Mouse (Mus musculus) hindbrain, embryonic 14.5 days (tissue): ENCODE results near the gene Guca1b. TPM values are rescaled to one million over a fixed set of nuclear protein-coding genes. Genes with fewer than 3 reads are reported as not detected.

Experiments used
- ATAC-seq: fragments of 200-750 bp; cut with Nextera tagmentation; 2 replicates; pipeline ENCODE4 v1.8.0; 2017; ENCODE audit warnings: moderate number of reproducible peaks, mild to moderate bottlenecking, moderate TSS enrichment, moderate library complexity; ENCODE audit not compliant: low FRiP score
- DNase-seq: peaks from one replicate; pipeline ENCODE4 v3.0.0-alpha.2; 2015; ENCODE audit warnings: low spot score
- H3K27ac ChIP-seq: fragments of 300-500 bp; sonication (generic); 2 replicates; pipeline ENCODE4 v1.5.1; 2014; ENCODE audit warnings: mild to moderate bottlenecking, moderate library complexity
- H3K27me3 ChIP-seq: fragments of 300-500 bp; sonication (generic); 2 replicates; pipeline ENCODE4 v1.6.1; 2014; ENCODE audit warnings: mild to moderate bottlenecking, low read length, mixed read lengths; ENCODE audit not compliant: control insufficient read depth, insufficient read depth
- H3K36me3 ChIP-seq: fragments of 300-500 bp; sonication (generic); replicated peaks from 2 replicates; pipeline ENCODE4 v1.6.1; 2014; ENCODE audit not compliant: control insufficient read depth, insufficient read depth
- H3K4me1 ChIP-seq: fragments of 300-500 bp; sonication (generic); replicated peaks from 2 replicates; pipeline ENCODE4 v1.6.1; 2014; ENCODE audit warnings: antibody characterized with exemption, low read length, mixed read lengths; ENCODE audit not compliant: control insufficient read depth, insufficient read depth
- H3K4me2 ChIP-seq: fragments of 300-500 bp; sonication (generic); replicated peaks from 2 replicates; pipeline ENCODE4 v1.6.1; 2014; ENCODE audit warnings: mild to moderate bottlenecking, moderate library complexity
- H3K4me3 ChIP-seq: fragments of 300-500 bp; sonication (generic); replicated peaks from 2 replicates; pipeline ENCODE4 v1.5.1; 2014; ENCODE audit warnings: mild to moderate bottlenecking, low read length
- H3K9ac ChIP-seq: fragments of 300-500 bp; sonication (generic); 2 replicates; pipeline ENCODE4 v1.6.1; 2014
- H3K9me3 ChIP-seq: fragments of 300-500 bp; sonication (generic); 2 replicates; pipeline ENCODE4 v1.6.1; 2016; ENCODE audit warnings: low read length; ENCODE audit not compliant: control insufficient read depth
- WGBS: fragments of 180-500 bp; shearing (Covaris S2); extraction: QIAGEN DNeasy Blood & Tissue Kit; methylation state at CpG from one replicate; pipeline ENCODE4 v1.1.7; 2014; 5-methylcytosine and 5-hydroxymethylcytosine counted together
- polyA plus RNA-seq: library from polyadenylated mRNA; unstranded; fragments of >200 nt; fragmentation: Nextera tagmentation; extraction: Ambion mirVana; gene quantifications from 2 replicates; pipeline ENCODE4 v1.2.1, GENCODE M21; 2014

Guca1b gene
- 0.25 and 0.46 TPM in 2 replicates for polyA plus RNA-seq

GRCm38 (mm10) chr17:47385145-47385544 lies at the start of gene Guca1b:
Gene Guca1b (plus strand): TSS chr17:47385393.
- no peak for DNase-seq
- Histone ChIP-seq H3K36me3 (peaks cover 2% of the 10 kb centered on the region; the same call in 1 of the 2 replicates), H3K4me2 (no peak within 1 kb of the TSS), H3K4me3 (no peak within 1 kb of the TSS), H3K4me1 (no peaks in the 10 kb centered on the region), H3K27ac (no peak within 1 kb of the TSS), H3K27me3 (no peaks in the 10 kb centered on the region), H3K9me3 (peaks cover 4% of the 10 kb centered on the region; the same call in 1 of the 2 replicates), H3K9ac (no peak within 1 kb of the TSS)
- WGBS: 39% methylated on average over 10 of the region's 10 CpGs
- ATAC-seq: no peak

DNA sequence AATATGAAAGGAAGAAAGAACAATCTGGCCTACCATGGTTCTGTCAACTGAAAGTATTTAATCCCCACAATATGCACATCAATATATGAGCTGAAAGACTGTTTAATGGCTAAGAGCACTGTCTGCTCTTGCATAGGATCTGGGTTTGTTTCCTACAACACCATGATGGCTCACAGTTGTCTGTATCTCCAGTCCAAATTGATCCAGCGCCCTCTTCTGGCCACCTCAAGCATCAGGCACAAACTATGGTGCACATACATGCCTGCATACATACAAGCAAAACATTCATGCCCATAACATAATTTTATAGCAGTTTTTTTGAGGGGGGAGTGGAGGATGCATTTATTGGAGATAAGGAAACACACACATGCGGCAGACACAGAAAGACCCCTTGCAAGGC lies 42.1 kb upstream of the Guca1b start:
- Histone ChIP-seq H3K27ac (no peak overlapping the region), H3K36me3 (peaks cover 94% of the 10 kb centered on the region), H3K27me3 (no peaks in the 10 kb centered on the region), H3K9ac (no peak overlapping the region), H3K4me3 (no peak overlapping the region), H3K9me3 (peaks cover 14% of the 10 kb centered on the region), H3K4me2 (no peak overlapping the region), H3K4me1 (no peaks in the 10 kb centered on the region)
- no peak for ATAC-seq
- 92% methylated on average over 2 of the region's 2 CpGs for WGBS
- no peak for DNase-seq

- H3K9ac ChIP-seq: no peak overlapping the region
- peaks cover 96% of the 10 kb centered on the region for H3K36me3 ChIP-seq
- H3K27me3 ChIP-seq: no peaks in the 10 kb centered on the region
- peaks cover 46% of the 10 kb centered on the region for H3K9me3 ChIP-seq
- H3K27ac ChIP-seq: no peak overlapping the region
- H3K4me1 ChIP-seq: no peaks in the 10 kb centered on the region
- no peak overlapping the region for H3K4me3 ChIP-seq
- DNase-seq (no peak), ATAC-seq (no peak)
- 88% methylated on average over 3 of the region's 3 CpGs for WGBS
- H3K4me2 ChIP-seq: no peak overlapping the region
Observed at GRCm38 (mm10) chr17:47349721-47350319, 35.4 kb upstream of the Guca1b start.

- no peak overlapping the region for H3K4me3 ChIP-seq
- no peak overlapping the region for H3K27ac ChIP-seq
- ATAC-seq (no peak), DNase-seq (no peak)
- no peak overlapping the region for H3K9ac ChIP-seq
- no peaks in the 10 kb centered on the region for H3K4me1 ChIP-seq
- H3K36me3 ChIP-seq: peaks cover 42% of the 10 kb centered on the region
- no peaks in the 10 kb centered on the region for H3K27me3 ChIP-seq
- H3K4me2 ChIP-seq: no peak overlapping the region
- H3K9me3 ChIP-seq: no peaks in the 10 kb centered on the region
- 37% methylated on average over 6 of the region's 6 CpGs for WGBS
Observed at GRCm38 (mm10) chr17:47359964-47360363, 25.2 kb upstream of the Guca1b start.

DNA sequence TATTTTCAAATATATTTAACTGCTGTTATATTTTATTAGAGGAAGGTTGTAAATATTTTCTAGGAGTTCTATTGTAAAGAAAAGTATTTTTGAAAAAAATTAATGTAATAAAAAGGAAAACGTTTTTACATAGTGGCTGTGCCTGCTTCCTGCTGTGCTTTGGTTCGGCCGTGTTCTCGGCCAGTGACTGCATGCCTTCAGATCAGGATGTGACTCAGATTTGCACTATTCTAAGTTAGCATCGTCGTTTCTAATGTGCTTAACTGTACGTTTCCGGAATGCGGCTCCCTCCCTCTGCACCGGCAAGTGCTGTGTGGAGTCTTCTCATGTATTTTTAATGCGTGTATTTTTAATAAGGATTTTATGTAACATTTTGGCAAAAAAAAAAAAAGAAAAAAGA lies 23.9 kb upstream of the Guca1b start:
- Histone ChIP-seq H3K9ac (no peak overlapping the region), H3K27ac (no peak overlapping the region), H3K9me3 (no peaks in the 10 kb centered on the region), H3K27me3 (no peaks in the 10 kb centered on the region), H3K4me1 (no peaks in the 10 kb centered on the region), H3K36me3 (peaks cover 28% of the 10 kb centered on the region), H3K4me2 (no peak overlapping the region), H3K4me3 (no peak overlapping the region)
- 87% methylated on average over 11 of the region's 11 CpGs for WGBS
- DNase-seq: no peak
- ATAC-seq: no peak

DNA sequence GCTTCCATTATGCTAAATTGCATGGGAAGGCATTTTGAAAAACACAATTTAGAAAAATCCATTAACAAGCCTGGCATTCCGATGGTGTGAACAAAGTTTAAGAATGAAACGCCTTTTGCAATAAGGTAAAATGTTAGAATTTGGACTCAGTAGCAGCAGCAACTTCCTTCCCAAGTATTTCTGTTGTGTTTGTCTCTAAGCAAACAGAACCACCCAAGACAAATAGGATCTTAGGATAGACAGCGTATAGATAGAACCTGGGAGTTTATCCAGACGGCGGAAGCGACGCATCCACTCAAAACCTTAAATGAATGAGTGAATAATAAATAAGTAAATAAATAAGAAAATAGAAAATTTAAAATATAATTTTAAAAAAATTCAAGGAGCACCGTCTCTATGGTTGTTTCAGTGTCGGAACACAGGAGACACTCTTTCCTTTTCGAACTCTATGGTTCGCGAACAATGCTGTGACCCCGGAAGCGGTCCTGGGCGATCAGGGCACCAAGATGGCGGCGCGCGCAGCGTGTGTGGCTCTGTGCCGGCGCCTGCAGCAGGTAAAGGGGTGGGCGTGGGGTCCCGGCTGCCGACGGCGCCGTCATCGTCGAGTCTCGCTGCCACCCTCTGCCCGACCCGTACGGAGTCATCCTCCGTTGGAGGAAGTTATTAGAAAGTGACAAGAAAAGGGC lies 16.6 kb upstream of the Guca1b start, which contains the start of gene Mrps10:
TSS of gene Mrps10 (plus strand) at position 487 of the 686 bp plus-strand sequence.
- DNase-seq (peak; percentile 94), ATAC-seq (peak; percentile 93)
- WGBS: 5% methylated on average over 35 of the region's 35 CpGs
- peak within 1 kb of the TSS; percentile 85 for H3K4me2 ChIP-seq
- H3K27ac ChIP-seq: peak within 1 kb of the TSS; percentile 88
- peak within 1 kb of the TSS; percentile 79 for H3K4me3 ChIP-seq
- H3K9ac ChIP-seq: peak within 1 kb of the TSS; percentile 62
- no peaks in the 10 kb centered on the region for H3K27me3 ChIP-seq
- H3K36me3 ChIP-seq: peaks cover 14% of the 10 kb centered on the region
- H3K9me3 ChIP-seq: no peaks in the 10 kb centered on the region
- H3K4me1 ChIP-seq: peaks cover 9% of the 10 kb centered on the region; the same call in 1 of the 2 replicates

GRCm38 (mm10) chr17:47369087-47369443 lies 16.1 kb upstream of the Guca1b start:
- 3% methylated on average over 20 of the region's 20 CpGs for WGBS
- no peaks in the 10 kb centered on the region for H3K9me3 ChIP-seq
- H3K4me1 ChIP-seq: peaks cover 9% of the 10 kb centered on the region; the same call in 1 of the 2 replicates
- peak overlapping the region; percentile 88 for H3K27ac ChIP-seq
- DNase-seq (no peak), ATAC-seq (peak; percentile 67; the same call in 1 of the 2 replicates)
- peak overlapping the region; percentile 79 for H3K4me3 ChIP-seq
- H3K4me2 ChIP-seq: peak overlapping the region; percentile 85
- H3K36me3 ChIP-seq: peaks cover 19% of the 10 kb centered on the region
- H3K9ac ChIP-seq: peak overlapping the region; percentile 62
- H3K27me3 ChIP-seq: no peaks in the 10 kb centered on the region

DNA sequence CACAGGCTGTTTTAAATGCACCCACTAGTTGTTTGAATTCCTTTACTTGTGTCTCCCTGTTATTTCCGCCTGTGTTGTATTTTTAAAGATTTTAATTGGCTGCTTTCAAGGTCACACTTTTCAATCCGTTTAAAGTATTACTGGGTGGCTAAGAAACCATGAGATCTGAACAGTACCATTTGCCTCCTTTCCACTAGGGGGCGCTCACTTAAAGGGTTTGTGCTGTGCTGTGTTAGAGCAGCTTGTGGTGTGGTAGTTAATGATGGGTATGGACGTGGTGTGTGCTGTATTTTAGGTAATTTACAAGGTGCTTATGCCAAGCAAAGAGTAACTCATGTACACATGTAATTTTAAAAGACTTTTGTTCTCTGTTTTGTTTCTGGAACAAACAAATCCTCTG lies 13.7 kb upstream of the Guca1b start:
- Histone ChIP-seq H3K27me3 (no peaks in the 10 kb centered on the region), H3K27ac (no peak overlapping the region), H3K4me2 (no peak overlapping the region), H3K9me3 (no peaks in the 10 kb centered on the region), H3K36me3 (peaks cover 43% of the 10 kb centered on the region), H3K4me3 (no peak overlapping the region), H3K9ac (no peak overlapping the region), H3K4me1 (peaks cover 9% of the 10 kb centered on the region; the same call in 1 of the 2 replicates)
- 0 out of 2 replicates have a peak, but pooled peaks have one; percentile 46 for ATAC-seq
- DNase-seq: peak; percentile 87
- WGBS: 9% methylated on average over 4 of the region's 4 CpGs

DNA sequence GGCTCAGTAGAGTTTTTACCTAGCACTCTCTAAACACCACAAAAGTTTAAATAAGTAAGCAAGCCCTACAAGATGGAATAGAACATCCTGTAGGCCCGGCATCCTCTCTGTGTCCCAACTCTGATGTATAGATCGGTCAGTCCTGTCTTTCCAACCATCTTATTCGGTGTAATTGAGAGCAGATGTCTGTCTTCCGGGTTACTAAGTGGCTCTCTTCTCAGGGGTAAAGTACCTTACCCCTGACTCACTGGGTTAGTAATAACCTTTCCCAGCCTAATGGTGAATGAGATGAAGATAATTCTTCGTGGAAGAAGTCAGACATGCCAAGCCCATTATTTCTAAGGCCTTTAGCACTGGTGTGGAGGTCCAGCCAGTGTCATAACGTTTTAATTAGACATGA lies 11.2 kb upstream of the Guca1b start:
- WGBS: 94% methylated on average over 6 of the region's 6 CpGs
- Histone ChIP-seq H3K9ac (no peak overlapping the region), H3K27ac (no peak overlapping the region), H3K36me3 (peaks cover 67% of the 10 kb centered on the region), H3K9me3 (no peaks in the 10 kb centered on the region), H3K27me3 (no peaks in the 10 kb centered on the region), H3K4me2 (no peak overlapping the region), H3K4me1 (peaks cover 7% of the 10 kb centered on the region; the same call in 1 of the 2 replicates), H3K4me3 (no peak overlapping the region)
- DNase-seq (no peak), ATAC-seq (no peak)
